Mouse (Mus musculus): Measurements from ENCODE around the gene Ppp1r9a. TPM values are rescaled to one million over a fixed set of nuclear protein-coding genes. Genes with fewer than 3 reads are reported as not detected.

Gene Ppp1r9a
- polyA plus RNA-seq, 1 experiment = 0.02 TPM

DNA sequence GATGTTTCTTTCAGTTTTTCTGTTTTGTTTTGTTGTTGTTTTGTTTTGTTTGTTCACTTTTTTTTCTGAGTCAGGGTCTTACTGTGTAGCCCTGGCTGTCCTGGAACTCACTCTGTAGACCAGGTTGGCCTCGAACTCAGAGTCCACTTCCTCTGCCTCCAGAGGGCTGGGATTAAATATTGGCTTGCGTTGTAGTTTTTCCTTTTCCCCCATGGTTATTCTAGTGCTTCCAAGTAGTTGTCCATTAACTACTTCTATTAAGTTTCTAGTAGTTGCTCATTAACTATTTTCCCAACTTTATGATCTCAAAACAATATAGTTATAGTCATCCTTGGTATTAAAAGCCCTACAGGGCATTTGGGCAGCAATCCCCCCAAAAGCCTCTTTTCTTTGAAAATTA, 41.1 kb downstream of the Ppp1r9a start:
- no peak for TF ChIP-seq GATA1 (IDR thresholded peaks at IDR 0.05; ENCODE audit: low read length)

DNA sequence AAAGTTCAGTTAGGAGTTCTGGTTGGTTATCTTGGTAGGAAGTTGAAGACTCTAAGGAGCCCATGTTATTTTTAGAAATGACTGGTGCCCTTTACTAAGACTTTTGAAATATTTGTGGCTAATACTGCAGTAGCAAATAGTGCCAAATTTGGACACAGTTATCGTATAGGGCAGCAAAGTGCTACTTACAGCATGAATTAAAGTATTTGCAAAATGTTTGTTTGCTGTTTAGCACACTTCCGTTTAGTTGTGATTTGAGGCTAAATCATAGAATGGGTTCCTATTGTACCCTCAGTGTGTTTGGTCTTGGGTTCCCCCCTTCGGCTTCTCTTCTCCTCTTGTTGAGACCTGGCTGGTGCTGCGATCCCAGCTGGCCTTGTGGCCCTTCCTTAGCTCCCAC, 45.3 kb downstream of the Ppp1r9a start:
- TF ChIP-seq GATA1 (IDR thresholded peaks at IDR 0.05; ENCODE audit: low read length) = no peak

DNA sequence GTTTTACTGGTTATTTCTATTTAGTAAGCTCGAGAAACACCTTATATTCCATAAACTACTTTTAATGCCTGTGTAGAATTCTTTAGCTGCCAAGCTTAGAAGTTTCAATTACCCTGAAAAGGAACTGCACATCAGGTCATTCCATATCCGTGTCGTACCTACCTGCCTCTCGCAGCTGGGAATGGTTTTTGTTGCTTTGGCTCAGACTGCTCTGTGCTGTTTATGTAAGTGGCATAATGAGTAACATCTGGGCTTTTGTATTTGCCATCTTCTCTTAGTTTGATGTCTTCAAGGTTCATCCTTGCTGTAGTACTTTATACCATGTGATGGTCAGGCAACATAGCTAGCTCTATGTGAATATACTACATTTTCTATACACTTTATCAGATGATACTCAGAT, 47.0 kb downstream of the Ppp1r9a start:
- no peak for TF ChIP-seq GATA1 (IDR thresholded peaks at IDR 0.05; ENCODE audit: low read length)

DNA sequence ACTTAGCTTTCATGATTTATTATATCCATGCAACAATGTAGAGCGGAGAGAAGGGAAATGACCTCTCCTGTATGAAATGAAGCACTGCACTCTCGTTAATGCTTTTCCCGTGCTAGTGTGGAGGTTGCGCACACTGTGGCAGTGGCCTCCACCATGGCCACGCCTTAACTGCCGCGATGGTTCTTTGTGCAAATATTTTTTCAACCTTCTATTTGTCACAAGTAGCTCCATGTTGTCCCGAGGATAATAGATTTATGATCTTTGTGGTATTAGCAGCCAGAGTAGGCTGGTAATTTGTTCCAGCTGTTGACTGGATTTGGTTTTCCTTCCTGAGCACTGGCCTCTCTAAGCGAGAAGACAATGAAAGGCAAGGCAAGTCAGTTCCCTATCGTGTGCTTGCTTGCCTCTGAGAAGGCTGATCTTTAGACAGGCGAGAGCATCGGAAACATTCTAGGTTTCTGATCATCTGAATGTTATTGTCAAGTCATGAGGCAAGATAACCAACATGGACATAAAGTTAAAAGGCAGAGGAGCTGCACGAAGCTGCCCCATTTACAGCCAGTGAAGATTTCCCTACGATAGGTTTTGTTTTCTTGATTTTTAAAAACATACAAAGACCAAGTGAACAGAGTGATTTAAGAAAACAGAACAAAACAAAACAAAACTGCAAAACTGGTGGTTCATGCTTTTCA, 50.5 kb downstream of the Ppp1r9a start:
- no peak for TF ChIP-seq GATA1 (IDR thresholded peaks at IDR 0.05; ENCODE audit: low read length)

DNA sequence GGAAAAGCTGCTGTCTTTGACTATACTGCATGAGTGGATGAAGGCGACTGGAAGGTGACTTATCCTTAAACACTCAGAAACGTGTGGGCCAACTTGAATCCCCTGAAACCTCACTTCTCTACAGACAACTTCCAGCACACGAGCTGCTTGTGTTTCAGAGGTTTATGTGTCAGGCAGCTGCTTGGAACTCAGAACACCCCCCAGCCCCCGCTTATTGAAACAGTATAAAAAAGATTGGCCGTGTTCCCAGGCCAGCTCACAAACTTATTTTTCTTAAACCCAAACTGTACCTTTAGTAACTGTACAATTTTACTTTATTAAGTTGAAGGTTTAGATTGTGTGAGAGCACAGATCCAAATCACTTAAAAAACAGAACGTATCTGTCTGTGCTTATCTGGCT, 53.9 kb downstream of the Ppp1r9a start:
- no peak for TF ChIP-seq GATA1 (IDR thresholded peaks at IDR 0.05; ENCODE audit: low read length)

DNA sequence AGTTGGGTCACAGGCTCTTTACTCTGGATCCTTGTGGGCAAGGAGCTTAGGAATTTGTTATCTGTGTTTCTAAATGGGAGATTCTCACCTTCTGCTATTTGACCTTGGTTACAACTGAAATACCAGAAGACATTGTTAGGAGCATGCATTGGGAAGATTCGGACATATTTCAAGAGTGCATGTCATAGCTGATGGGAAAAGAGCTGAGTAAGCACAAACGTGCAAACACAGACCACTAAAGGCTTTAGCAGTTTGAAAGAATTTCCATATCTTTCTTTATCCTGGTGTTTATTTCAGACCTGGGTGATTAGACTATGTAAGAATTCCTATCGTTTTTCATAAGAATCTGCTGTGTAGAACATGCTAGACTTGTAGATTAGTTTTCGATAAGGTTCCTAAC, 59.5 kb downstream of the Ppp1r9a start:
- TF ChIP-seq GATA1 (IDR thresholded peaks at IDR 0.05; ENCODE audit: low read length) = no peak

DNA sequence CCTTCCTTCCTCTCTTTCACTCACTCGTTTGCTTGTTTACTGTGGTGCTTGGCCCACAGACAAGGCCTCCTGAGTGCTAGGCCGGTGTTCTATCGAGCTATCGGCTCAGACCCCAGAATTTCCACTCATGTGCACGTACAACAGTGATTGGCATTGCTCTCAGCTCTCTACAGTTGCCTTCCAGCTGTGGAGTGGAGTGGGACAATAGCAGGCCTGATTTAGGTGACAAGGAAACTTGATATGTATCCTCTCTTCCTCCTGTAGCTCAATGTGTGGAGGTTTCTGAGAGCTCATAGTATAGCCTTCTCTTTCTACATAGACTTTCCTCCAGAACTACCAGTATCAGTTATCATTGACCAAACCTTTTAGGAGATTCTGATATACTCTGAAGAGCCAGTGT, 60.3 kb downstream of the Ppp1r9a start:
- TF ChIP-seq GATA1 (IDR thresholded peaks at IDR 0.05; ENCODE audit: low read length) = no peak

DNA sequence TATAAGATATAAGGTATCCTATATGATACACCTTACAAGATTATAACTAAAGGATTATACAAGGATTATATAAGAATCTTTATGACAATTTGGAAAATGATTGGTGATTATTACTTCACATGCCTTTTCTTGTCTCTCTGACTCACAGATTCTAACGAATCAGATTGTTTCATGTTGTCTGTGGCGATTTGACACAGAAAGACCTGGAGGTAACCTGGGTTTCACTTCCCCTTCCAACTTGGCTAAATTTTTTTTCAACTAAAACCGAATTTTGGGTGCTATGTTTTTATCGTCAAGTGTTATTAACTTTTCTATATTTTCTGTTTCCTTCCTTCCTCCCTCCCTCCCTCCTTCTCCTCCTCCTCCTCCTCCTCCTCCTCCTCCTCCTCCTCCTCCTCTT, 64.5 kb downstream of the Ppp1r9a start:
- no peak for TF ChIP-seq GATA1 (IDR thresholded peaks at IDR 0.05; ENCODE audit: low read length)

DNA sequence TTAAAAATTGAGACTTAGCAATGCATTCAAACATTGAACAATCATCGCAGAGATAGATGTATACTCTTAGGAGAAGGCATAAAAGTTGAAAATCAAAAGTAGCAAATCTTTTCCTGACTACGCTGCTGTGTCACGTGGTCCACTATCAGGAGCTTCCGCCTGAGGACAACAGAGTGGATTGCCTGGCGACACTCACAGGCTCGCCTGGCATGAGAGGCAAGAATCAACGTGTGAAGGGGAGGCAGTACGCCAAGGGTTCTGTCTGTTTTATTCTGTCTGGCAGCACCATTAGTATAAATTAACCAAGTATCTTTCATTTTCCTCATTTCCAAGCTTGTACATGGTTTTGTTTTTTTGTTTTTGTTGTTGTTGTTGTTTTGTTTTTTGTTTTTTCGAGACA, 68.5 kb downstream of the Ppp1r9a start:
- no peak for TF ChIP-seq GATA1 (IDR thresholded peaks at IDR 0.05; ENCODE audit: low read length)

DNA sequence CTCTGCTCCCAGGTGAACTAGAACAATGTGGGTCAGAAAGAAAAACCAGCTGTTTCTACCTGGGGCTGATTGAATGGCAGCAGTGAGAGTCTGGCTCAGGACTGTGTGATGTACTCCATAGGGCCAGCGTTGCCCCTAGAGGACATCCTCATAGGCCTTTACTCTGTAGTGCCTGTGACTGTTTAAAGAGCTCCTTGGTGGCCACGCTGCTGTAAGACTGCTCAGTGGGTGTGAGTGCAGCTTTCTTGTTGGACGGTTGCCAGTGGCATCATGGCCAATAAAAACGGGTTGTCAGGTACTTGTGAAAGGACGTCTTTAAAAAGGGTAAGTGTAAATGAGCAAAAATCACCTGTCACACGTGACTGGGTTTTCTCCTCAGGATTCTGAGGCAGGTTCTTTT, 70.1 kb downstream of the Ppp1r9a start:
- no peak for TF ChIP-seq GATA1 (IDR thresholded peaks at IDR 0.05; ENCODE audit: low read length)

DNA sequence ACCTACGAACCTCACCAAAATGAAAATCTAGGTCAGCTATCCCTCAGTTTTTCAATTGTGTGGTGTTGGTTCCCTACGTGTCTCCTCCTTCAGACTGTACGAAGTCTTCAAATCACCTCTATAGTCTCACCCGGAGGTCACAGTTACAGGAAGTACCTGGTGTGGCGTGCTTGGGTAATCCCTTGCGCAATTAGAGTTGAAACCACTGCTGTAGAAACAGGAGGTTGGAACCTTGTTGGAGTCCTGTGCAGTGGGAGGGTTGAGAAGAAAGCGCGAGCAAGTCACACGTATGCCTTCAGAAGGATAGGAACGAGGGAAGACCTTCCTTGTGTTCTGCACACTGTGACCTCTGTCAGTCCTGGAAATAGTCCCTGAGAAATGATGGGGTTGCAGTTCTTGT, 70.6 kb downstream of the Ppp1r9a start:
- no peak for TF ChIP-seq GATA1 (IDR thresholded peaks at IDR 0.05; ENCODE audit: low read length)

DNA sequence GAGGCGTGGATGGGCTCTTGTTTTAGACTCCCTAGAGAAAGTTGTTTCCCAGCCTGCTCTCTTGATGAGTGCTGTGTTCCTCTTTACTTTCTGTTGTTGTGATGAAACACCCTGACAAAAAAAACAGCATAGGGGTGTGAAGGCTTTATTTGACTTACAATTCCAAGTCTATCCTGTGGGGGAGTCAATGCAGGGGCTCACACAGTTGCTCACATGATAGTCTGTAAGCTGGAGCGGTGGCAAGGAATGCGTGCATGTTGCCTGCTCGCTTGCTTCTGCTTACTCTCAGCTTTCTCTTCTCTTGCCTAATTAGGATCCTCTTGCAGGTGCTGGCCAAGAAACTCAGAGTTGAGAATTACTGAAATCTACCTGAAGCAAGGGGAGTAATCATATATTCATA, 74.8 kb downstream of the Ppp1r9a start:
- TF ChIP-seq GATA1 (IDR thresholded peaks at IDR 0.05; ENCODE audit: low read length) = no peak

DNA sequence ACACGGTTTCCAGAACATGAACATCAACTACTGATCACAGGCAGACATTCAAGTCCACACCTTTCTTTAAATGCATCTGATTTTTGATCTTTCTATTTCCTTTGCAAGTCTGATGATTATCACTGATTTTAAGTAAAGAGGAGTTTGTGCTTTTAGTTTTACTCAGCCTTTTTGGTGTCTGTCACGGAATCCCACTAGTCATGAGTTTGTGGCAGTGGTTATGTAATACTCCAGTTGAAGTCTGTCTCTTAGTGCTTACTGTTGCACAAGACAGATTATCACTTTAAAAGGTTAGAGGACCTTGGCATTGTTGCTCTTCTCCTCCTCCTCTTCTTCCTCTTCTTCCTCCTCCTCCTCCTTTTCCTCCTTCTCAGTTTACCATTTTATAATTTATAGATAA, 75.5 kb downstream of the Ppp1r9a start:
- TF ChIP-seq GATA1 (IDR thresholded peaks at IDR 0.05; ENCODE audit: low read length) = no peak

DNA sequence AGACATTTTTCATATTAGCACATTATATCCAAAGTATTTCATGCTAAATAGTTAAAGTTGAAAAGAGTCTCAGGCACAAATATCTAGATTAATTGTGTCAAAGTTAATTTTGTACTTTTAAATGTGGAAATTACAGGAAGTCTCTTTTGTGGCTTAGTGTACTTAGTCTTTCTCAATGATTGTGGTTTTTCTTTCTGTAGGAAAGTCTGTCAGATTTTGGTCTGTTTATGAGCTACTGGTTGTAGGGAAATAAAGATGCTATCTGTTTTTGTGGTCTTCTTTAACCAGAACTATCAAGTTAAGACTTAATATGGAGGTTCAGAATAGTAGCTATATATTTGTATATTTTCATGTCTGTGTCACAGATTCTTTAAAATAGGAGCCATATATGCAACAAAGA, 76.2 kb downstream of the Ppp1r9a start:
- TF ChIP-seq GATA1 (IDR thresholded peaks at IDR 0.05; ENCODE audit: low read length) = no peak

DNA sequence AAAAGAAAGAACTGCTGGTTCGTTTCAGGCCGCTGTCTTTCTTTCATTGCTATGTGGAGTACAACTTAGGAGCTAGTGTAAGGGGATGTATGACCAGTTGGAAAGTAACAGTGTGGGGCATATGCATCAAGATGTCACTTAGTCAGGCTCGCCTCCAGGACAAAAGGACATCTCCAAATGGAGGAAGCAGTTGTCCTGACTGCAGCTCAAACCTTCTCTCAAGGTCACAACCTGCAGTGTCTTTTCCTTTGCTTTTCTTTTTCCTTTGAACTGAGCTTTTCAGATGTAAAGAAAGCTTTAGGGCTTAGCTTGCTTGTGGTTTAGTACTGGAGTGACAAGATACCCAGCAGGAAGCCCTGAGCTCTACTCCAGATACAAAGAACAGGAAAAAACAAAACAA, 77.4 kb downstream of the Ppp1r9a start:
- no peak for TF ChIP-seq GATA1 (IDR thresholded peaks at IDR 0.05; ENCODE audit: low read length)

DNA sequence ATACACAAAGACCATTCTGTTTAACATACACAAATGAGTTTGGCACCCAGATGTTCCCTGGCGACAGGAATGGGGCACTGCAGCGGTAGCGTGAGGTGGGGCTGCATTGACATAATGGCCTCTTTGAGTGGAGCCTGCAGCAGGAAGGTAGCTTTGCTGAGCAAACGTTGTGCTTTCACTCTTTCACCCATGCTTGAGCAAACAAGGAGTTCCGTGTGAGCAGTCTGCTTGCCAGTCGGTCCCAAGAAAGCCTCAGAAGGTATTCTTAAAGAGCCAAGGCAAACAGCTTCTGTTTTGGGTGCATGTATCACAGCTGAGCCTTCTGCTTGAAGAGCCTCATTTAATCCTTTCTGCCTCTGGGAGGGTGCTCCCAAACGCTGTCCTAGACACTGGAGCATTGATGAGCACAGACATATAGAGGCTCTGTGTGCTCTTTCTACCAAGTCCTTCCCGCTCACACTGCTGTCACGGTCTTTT, 80.0 kb downstream of the Ppp1r9a start:
- no peak for TF ChIP-seq GATA1 (IDR thresholded peaks at IDR 0.05; ENCODE audit: low read length)

DNA sequence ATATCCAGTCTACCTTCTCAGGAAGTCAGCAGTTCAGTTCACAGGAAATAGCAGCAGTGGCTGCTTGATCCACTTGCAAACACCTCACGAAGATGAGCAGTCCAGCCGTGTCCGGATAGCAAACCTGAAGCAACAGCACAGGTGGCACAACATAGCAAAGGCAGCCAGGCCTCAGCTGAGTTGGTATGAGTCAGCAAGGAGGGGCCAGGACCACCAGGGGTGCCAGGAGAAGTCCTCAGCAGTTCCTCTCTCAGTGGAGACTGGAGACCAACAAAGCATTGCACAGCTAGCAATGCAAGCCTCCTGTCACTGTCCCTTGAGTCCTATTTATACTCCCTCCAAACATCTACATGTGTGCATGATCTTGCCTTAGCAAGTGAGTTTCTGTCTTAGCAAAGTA, 83.0 kb downstream of the Ppp1r9a start:
- TF ChIP-seq GATA1 (IDR thresholded peaks at IDR 0.05; ENCODE audit: low read length) = no peak

DNA sequence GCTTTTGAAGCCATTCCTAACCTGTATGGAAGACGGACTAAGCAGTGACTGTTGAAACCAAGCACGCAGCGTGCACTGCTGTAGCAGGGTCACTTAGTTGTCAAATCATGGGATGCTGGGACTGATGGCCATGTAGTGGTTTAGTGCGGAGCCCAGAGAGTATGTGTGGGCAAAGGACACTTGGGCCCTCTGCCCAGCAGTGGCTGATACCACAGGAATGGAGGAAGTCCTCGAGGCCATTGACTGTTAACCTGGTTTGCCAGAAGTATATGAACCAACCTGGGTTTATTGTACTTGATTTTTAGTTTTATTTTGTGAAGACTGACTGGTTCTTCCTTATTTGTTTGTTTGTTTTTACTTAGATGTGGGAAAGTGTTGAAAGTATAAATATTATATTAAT, 84.4 kb downstream of the Ppp1r9a start:
- TF ChIP-seq GATA1 (IDR thresholded peaks at IDR 0.05; ENCODE audit: low read length) = no peak
